In genomic region chr2:45279490-45279889, GRCm38 (mm10) we compare ENCODE assay signal across 12 mouse cellular contexts.
DNase-seq lines count a peak whose midpoint lies in the region.
"Had no signal": no experiment of that assay in that cellular context is flagged by ENCODE, and none has a peak within 500 bp of the region (broad histone marks: within the 10 kb centered on the region; RNA-seq: fewer than 3 reads in every experiment).

No protein-coding gene starts in this region.

- peak; percentile 3 for DNase-seq in thymus, postnatal 14 days
- DNase-seq in thymus, postnatal 4 days, result no peak
- DNase-seq in c-Kit-positive CD71-negative TER-119-negative erythroid progenitor cells, embryonic 14.5 days (ENCODE audit: low read depth), result peak; percentile 79
- DNase-seq in lung, postnatal 36 days, result peak; percentile 58
- peak; percentile 70 for DNase-seq in splenic B cell, adult 2 months (ENCODE audit: low read depth, low spot score)
- no peak for DNase-seq in urinary bladder, postnatal 25 days (ENCODE audit: low spot score)
- DNase-seq in right cerebral cortex, postnatal 36 days (ENCODE audit: low spot score in 2 of 2), result no peak
- no peak for DNase-seq in cerebellum, postnatal 25 days
- DNase-seq: gastrocnemius, postnatal 25 days; lung, embryonic 14.5 days had no signal

- no peaks in the 10 kb centered on the region for H3K36me3 ChIP-seq in splenic B cell, adult 2 months (ENCODE audit: control insufficient read depth, insufficient read depth, low read length, poor library complexity, severe bottlenecking)
- H3K36me3 ChIP-seq: embryonic facial prominence, embryonic 15.5 days; neural tube, embryonic 12.5 days had no signal

- H3K27me3 ChIP-seq in splenic B cell, adult 2 months (ENCODE audit: control insufficient read depth, insufficient read depth, low read length, poor library complexity, severe bottlenecking), result no peaks in the 10 kb centered on the region
- H3K27me3 ChIP-seq: embryonic facial prominence, embryonic 15.5 days; neural tube, embryonic 12.5 days had no signal

Comparison
In these comparisons a context has a peak if more than half of its experiments do, and no peak if none do; other contexts are left out.
1. DNase-seq: peak in thymus, postnatal 14 days (single experiment), c-Kit-positive CD71-negative TER-119-negative erythroid progenitor cells, embryonic 14.5 days (single experiment), lung, postnatal 36 days (single experiment) and splenic B cell, adult 2 months (single experiment); none in thymus, postnatal 4 days (single experiment), urinary bladder, postnatal 25 days (single experiment), right cerebral cortex, postnatal 36 days (0 of 2) and cerebellum, postnatal 25 days (0 of 2).